Mouse (Mus musculus) liver, postnatal 0 days (tissue): ENCODE data around the gene Gm20388.

Source experiments
- CTCF ChIP-seq: sonication (generic); IDR thresholded peaks from 2 replicates; pipeline ENCODE4 v1.5.1; 2016; ENCODE audit warnings: antibody characterized with exemption, low read depth
- EP300 ChIP-seq: IDR thresholded peaks from 2 replicates; pipeline ENCODE4 v1.6.1; 2016; ENCODE audit warnings: antibody characterized with exemption, low read depth, mild to moderate bottlenecking

DNA sequence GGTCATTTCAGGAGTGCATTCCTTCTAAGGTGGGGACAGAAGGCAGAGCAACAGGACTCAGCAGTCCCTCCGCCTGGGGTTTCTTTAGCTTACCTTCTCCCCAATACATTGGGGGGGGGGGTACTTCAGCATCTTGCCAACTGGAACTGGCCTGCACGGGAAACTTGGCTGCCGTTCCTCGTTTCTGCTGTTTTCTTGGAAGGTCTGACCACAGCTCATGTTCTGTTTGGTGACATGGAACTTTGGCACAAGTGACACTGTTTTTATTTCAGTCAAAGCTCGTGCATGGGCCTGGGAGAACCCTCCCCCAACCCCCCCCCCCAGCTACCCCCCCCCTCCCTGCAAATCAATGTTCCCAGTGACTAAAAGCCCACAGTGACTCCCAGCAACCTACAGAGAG lies 3837.1 kb downstream of the Gm20388 start:
- TF ChIP-seq CTCF (no peak), EP300 (no peak)
